Mouse (Mus musculus): ENCODE results near the gene S100a3. TPM values are rescaled to one million over a fixed set of nuclear protein-coding genes. Genes with fewer than 3 reads are reported as not detected.

The S100a3 gene
- polyA plus RNA-seq, 1 experiment: not detected

- Histone ChIP-seq H3K27ac (ENCODE audit: insufficient read depth, low read depth, low read length) (no peak overlapping the region), H3K4me3 (ENCODE audit: insufficient read depth, low read depth, low read length) (no peak overlapping the region), H3K4me1 (ENCODE audit: control insufficient read depth, insufficient read depth, low read length) (no peaks in the 10 kb centered on the region)
- TF ChIP-seq POLR2A (IDR thresholded peaks at IDR 0.05; ENCODE audit: insufficient read depth, low read depth, low read length): no peak
- TF ChIP-seq CTCF (IDR thresholded peaks at IDR 0.05; ENCODE audit: insufficient read depth, low read depth, low read length): no peak
- 84% methylated on average over 5 of the region's 5 CpGs for WGBS
Observed at GRCm38 (mm10) chr3:90549676-90550420, 10.5 kb upstream of the S100a3 start.

DNA sequence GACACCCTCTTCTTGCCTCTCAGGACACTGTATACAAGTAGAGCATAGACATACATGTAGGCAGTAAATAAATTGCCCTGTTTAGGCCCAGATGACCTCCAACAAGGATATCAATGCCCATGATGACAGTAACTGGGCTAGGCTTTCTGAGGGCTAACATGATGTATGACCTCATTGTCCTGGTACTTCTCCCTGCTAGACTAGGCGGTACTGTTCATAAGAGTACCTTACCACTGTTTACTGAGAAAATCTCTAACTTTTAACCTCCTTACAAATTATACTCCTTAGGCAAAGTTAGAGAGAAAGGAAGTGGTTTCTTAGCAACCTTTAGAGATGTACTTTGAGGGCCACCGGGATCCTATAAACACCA lies 10.0 kb upstream of the S100a3 start:
- WGBS: 83% methylated on average over 2 of the region's 2 CpGs

DNA sequence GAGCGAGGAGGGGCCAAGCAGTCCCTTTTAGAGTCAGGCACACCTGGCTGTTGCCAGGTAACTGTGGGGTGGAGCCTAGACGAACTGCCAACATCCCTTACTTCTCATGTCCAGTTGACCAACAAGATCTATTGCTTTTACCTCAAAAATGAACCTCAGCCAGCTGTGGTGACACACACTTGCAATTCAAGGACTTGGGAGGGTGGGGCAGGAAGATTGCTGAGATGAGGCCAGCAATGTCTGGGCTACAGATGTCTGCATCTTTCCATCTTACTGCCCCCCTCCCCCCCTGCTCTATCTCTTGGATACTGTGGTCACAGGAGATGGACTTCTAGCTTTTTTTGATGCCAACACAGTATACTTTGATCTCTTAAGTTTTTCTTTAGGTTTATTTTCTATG lies 8.1 kb upstream of the S100a3 start:
- H3K4me1 ChIP-seq (ENCODE audit: control insufficient read depth, insufficient read depth, low read length): no peaks in the 10 kb centered on the region
- WGBS: 93% methylated on average over 2 of the region's 2 CpGs
- no peak overlapping the region for H3K27ac ChIP-seq (ENCODE audit: insufficient read depth, low read depth, low read length)
- no peak for TF ChIP-seq CTCF (IDR thresholded peaks at IDR 0.05; ENCODE audit: insufficient read depth, low read depth, low read length)
- TF ChIP-seq POLR2A (IDR thresholded peaks at IDR 0.05; ENCODE audit: insufficient read depth, low read depth, low read length): no peak
- H3K4me3 ChIP-seq (ENCODE audit: insufficient read depth, low read depth, low read length): no peak overlapping the region

More for the DNA sequence above, 10.0 kb upstream of the S100a3 start:
- TF ChIP-seq POLR2A (IDR thresholded peaks at IDR 0.05; ENCODE audit: insufficient read depth, low read depth, low read length) (no peak), CTCF (IDR thresholded peaks at IDR 0.05; ENCODE audit: insufficient read depth, low read depth, low read length) (no peak)
- no peak overlapping the region for H3K27ac ChIP-seq (ENCODE audit: insufficient read depth, low read depth, low read length)
- no peaks in the 10 kb centered on the region for H3K4me1 ChIP-seq (ENCODE audit: control insufficient read depth, insufficient read depth, low read length)
- no peak overlapping the region for H3K4me3 ChIP-seq (ENCODE audit: insufficient read depth, low read depth, low read length)

GRCm38 (mm10) chr3:90555954-90556353 lies 4.4 kb upstream of the S100a3 start:
- WGBS: 41% methylated on average over 5 of the region's 5 CpGs
- no peak for TF ChIP-seq POLR2A (IDR thresholded peaks at IDR 0.05; ENCODE audit: insufficient read depth, low read depth, low read length)
- TF ChIP-seq CTCF (IDR thresholded peaks at IDR 0.05; ENCODE audit: insufficient read depth, low read depth, low read length): no peak
- H3K4me1 ChIP-seq (ENCODE audit: control insufficient read depth, insufficient read depth, low read length): no peaks in the 10 kb centered on the region
- no peak overlapping the region for H3K27ac ChIP-seq (ENCODE audit: insufficient read depth, low read depth, low read length)
- H3K4me3 ChIP-seq (ENCODE audit: insufficient read depth, low read depth, low read length): no peak overlapping the region

DNA sequence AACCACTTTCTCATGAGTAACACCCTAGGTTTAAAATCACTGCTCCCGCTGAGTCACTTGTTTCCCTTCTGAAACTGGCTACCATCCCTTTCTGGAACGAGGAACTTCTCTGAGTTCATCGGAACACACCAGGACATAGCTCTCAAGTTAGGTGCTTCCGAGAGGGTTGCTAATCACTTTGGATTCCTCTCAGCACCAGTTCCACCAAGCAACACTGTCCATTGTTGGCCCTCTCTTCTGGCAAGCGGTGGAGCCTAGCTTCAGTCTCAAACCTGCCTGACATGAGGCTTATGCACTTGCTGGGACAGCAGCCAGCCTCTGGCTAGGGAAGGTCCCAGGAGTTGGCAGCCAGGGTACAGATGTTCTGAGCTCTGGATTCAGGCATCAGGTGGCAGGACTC lies 14.3 kb downstream of the S100a3 start:
- no peak overlapping the region for H3K27ac ChIP-seq (ENCODE audit: insufficient read depth, low read depth, low read length)
- H3K4me1 ChIP-seq (ENCODE audit: control insufficient read depth, insufficient read depth, low read length): peaks cover 4% of the 10 kb centered on the region
- TF ChIP-seq CTCF (IDR thresholded peaks at IDR 0.05; ENCODE audit: insufficient read depth, low read depth, low read length) (no peak), POLR2A (IDR thresholded peaks at IDR 0.05; ENCODE audit: insufficient read depth, low read depth, low read length) (no peak)
- no peak overlapping the region for H3K4me3 ChIP-seq (ENCODE audit: insufficient read depth, low read depth, low read length)
- 43% methylated on average over 5 of the region's 5 CpGs for WGBS

DNA sequence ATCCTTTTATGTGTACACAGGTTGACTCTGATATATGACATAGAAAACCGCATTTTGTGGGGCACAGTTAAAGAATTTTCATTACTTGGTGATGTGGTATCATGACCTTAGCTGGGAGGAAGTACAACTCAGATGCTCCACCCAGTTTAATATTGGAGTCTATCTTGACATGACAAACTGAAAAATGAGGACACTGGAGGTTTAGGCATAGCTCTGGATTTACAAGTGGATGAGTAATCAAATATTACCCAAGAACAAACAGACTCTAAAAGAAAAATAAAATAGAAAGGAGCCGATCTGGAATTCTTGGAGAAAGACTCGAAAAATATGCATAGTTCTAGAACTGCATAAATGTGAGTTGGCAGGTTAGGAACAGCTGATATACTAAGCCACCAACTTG lies 14.9 kb downstream of the S100a3 start:
- WGBS: 93% methylated on average over 3 of the region's 3 CpGs
- no peak overlapping the region for H3K27ac ChIP-seq (ENCODE audit: insufficient read depth, low read depth, low read length)
- peaks cover 4% of the 10 kb centered on the region for H3K4me1 ChIP-seq (ENCODE audit: control insufficient read depth, insufficient read depth, low read length)
- no peak overlapping the region for H3K4me3 ChIP-seq (ENCODE audit: insufficient read depth, low read depth, low read length)
- TF ChIP-seq CTCF (IDR thresholded peaks at IDR 0.05; ENCODE audit: insufficient read depth, low read depth, low read length) (no peak), POLR2A (IDR thresholded peaks at IDR 0.05; ENCODE audit: insufficient read depth, low read depth, low read length) (no peak)

DNA sequence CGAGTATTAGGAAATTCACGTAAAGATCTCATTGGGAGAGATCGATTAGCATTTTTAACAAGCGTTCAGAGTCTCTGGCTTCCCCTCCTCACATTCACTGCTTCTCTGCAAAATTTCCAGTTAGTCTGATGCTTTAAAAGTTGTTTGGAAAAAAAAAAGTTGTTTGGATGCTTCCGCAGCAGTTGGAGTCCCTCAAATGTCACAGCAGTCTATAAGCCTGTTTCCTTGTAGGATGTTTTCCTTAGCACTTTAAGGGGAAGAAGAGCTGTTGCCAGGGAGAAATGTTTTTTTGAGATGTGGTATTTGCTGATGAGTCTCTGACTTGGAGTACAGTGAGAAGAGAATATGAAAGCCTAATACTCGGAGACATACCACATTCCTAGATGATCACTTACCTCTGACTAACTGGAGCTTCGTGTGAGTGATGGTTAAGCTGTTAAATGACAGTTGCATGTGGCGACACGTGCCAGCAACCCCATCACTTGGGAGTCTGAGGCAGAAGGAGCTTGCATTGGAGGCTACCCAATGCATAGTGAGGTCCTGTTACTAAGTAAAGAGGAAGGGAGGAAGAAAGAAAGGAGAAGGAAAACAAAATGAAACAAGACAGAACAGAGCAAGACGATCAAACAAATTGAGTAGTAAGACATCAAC lies 16.1 kb downstream of the S100a3 start:
- WGBS: 69% methylated on average over 10 of the region's 10 CpGs
- no peak overlapping the region for H3K27ac ChIP-seq (ENCODE audit: insufficient read depth, low read depth, low read length)
- no peak for TF ChIP-seq CTCF (IDR thresholded peaks at IDR 0.05; ENCODE audit: insufficient read depth, low read depth, low read length)
- no peak for TF ChIP-seq POLR2A (IDR thresholded peaks at IDR 0.05; ENCODE audit: insufficient read depth, low read depth, low read length)
- H3K4me1 ChIP-seq (ENCODE audit: control insufficient read depth, insufficient read depth, low read length): peaks cover 4% of the 10 kb centered on the region
- H3K4me3 ChIP-seq (ENCODE audit: insufficient read depth, low read depth, low read length): no peak overlapping the region

DNA sequence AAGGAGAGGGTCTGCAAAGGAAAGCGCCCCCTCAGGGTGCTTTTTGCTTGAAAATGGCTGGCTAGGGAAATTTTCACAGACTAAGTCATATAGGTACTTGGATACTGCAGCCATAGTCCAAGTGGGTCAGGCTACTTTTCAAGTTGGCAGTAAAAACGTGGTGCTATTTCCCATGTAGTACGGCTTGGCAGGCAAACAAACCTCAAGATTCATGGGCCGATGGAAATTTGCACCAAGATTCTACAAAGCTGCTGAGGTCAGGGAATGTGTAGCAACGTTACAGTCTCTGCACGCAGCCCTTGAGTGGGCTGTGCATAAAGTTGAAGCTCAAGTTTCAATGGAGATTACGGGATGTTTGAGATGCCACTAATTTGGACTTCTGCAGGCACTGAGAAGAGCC lies 19.1 kb downstream of the S100a3 start:
- TF ChIP-seq POLR2A (IDR thresholded peaks at IDR 0.05; ENCODE audit: insufficient read depth, low read depth, low read length) (no peak), CTCF (IDR thresholded peaks at IDR 0.05; ENCODE audit: insufficient read depth, low read depth, low read length) (no peak)
- peaks cover 7% of the 10 kb centered on the region for H3K4me1 ChIP-seq (ENCODE audit: control insufficient read depth, insufficient read depth, low read length)
- no peak overlapping the region for H3K27ac ChIP-seq (ENCODE audit: insufficient read depth, low read depth, low read length)
- no peak overlapping the region for H3K4me3 ChIP-seq (ENCODE audit: insufficient read depth, low read depth, low read length)
- 58% methylated on average over 7 of the region's 7 CpGs for WGBS

GRCm38 (mm10) chr3:90581141-90581540 lies 20.8 kb downstream of the S100a3 start:
- no peak overlapping the region for H3K27ac ChIP-seq (ENCODE audit: insufficient read depth, low read depth, low read length)
- H3K4me3 ChIP-seq (ENCODE audit: insufficient read depth, low read depth, low read length): no peak overlapping the region
- H3K4me1 ChIP-seq (ENCODE audit: control insufficient read depth, insufficient read depth, low read length): peaks cover 11% of the 10 kb centered on the region
- no peak for TF ChIP-seq CTCF (IDR thresholded peaks at IDR 0.05; ENCODE audit: insufficient read depth, low read depth, low read length)
- TF ChIP-seq POLR2A (IDR thresholded peaks at IDR 0.05; ENCODE audit: insufficient read depth, low read depth, low read length): no peak
- 98% methylated on average over 5 of the region's 5 CpGs for WGBS
